Mouse (Mus musculus): Measurements from ENCODE around the gene Ablim1. TPM values are rescaled to one million over a fixed set of nuclear protein-coding genes. Genes with fewer than 3 reads are reported as not detected.

The Ablim1 gene
- total and polyA plus RNA-seq, 2 experiments from 2014 or later = 47.8 to 76.9 TPM

- Histone ChIP-seq H3K9me3 (ENCODE audit: low read length) (no peaks in the 10 kb centered on the region), H3K36me3 (ENCODE audit: insufficient read depth) (peaks cover 3% of the 10 kb centered on the region; the same call in 1 of the 2 replicates), H3K27ac (ENCODE audit: low read depth, low read length) (no peak overlapping the region), H3K9ac (no peak overlapping the region), H3K4me3 (ENCODE audit: low read depth, low read length) (no peak overlapping the region), H3K27me3 (ENCODE audit: insufficient read depth, low read length) (no peaks in the 10 kb centered on the region), H3K4me2 (ENCODE audit: low read depth) (no peak overlapping the region), H3K4me1 (ENCODE audit: insufficient read depth) (peaks cover 9% of the 10 kb centered on the region; the same call in 1 of the 2 replicates)
- ATAC-seq (no peak), DNase-seq (no peak)
- 89% methylated on average over 9 of the region's 9 CpGs for WGBS
- no peak for TF ChIP-seq CTCF (IDR thresholded peaks at IDR 0.05; ENCODE audit: low read depth)
Measured at GRCm38 (mm10) chr19:57151504-57151903, 163.2 kb downstream of the Ablim1 start.

- no peak overlapping the region for H3K9ac ChIP-seq
- H3K27ac ChIP-seq (ENCODE audit: low read depth, low read length) = no peak overlapping the region
- no peak for ATAC-seq
- H3K9me3 ChIP-seq (ENCODE audit: low read length) = no peaks in the 10 kb centered on the region
- H3K27me3 ChIP-seq (ENCODE audit: insufficient read depth, low read length) = no peaks in the 10 kb centered on the region
- TF ChIP-seq CTCF (IDR thresholded peaks at IDR 0.05; ENCODE audit: low read depth) = peak; percentile 81
- no peak overlapping the region for H3K4me2 ChIP-seq (ENCODE audit: low read depth)
- H3K4me1 ChIP-seq (ENCODE audit: insufficient read depth) = peaks cover 9% of the 10 kb centered on the region; the same call in 1 of the 2 replicates
- no peak for DNase-seq
- WGBS = 56% methylated on average over 1 of the region's 1 CpGs
- H3K36me3 ChIP-seq (ENCODE audit: insufficient read depth) = peaks cover 3% of the 10 kb centered on the region; the same call in 1 of the 2 replicates
- H3K4me3 ChIP-seq (ENCODE audit: low read depth, low read length) = no peak overlapping the region
Measured at GRCm38 (mm10) chr19:57150275-57150674, 164.4 kb downstream of the Ablim1 start.

GRCm38 (mm10) chr19:57147746-57148145 lies 167.0 kb downstream of the Ablim1 start:
- Histone ChIP-seq H3K27ac (ENCODE audit: low read depth, low read length) (peak overlapping the region; percentile 50), H3K27me3 (ENCODE audit: insufficient read depth, low read length) (no peaks in the 10 kb centered on the region), H3K9ac (no peak overlapping the region), H3K4me1 (ENCODE audit: insufficient read depth) (peaks cover 9% of the 10 kb centered on the region; the same call in 1 of the 2 replicates), H3K9me3 (ENCODE audit: low read length) (no peaks in the 10 kb centered on the region), H3K4me3 (ENCODE audit: low read depth, low read length) (no peak overlapping the region), H3K4me2 (ENCODE audit: low read depth) (no peak overlapping the region), H3K36me3 (ENCODE audit: insufficient read depth) (peaks cover 3% of the 10 kb centered on the region; the same call in 1 of the 2 replicates)
- TF ChIP-seq CTCF (IDR thresholded peaks at IDR 0.05; ENCODE audit: low read depth) = no peak
- DNase-seq (no peak), ATAC-seq (no peak)
- 31% methylated on average over 6 of the region's 6 CpGs for WGBS

- H3K9ac ChIP-seq = no peak overlapping the region
- no peak overlapping the region for H3K27ac ChIP-seq (ENCODE audit: low read depth, low read length)
- no peak overlapping the region for H3K4me2 ChIP-seq (ENCODE audit: low read depth)
- H3K27me3 ChIP-seq (ENCODE audit: insufficient read depth, low read length) = no peaks in the 10 kb centered on the region
- no peak for ATAC-seq
- peaks cover 9% of the 10 kb centered on the region; the same call in 1 of the 2 replicates for H3K4me1 ChIP-seq (ENCODE audit: insufficient read depth)
- WGBS = 68% methylated on average over 6 of the region's 6 CpGs
- no peaks in the 10 kb centered on the region for H3K9me3 ChIP-seq (ENCODE audit: low read length)
- H3K4me3 ChIP-seq (ENCODE audit: low read depth, low read length) = no peak overlapping the region
- peaks cover 3% of the 10 kb centered on the region; the same call in 1 of the 2 replicates for H3K36me3 ChIP-seq (ENCODE audit: insufficient read depth)
- no peak for TF ChIP-seq CTCF (IDR thresholded peaks at IDR 0.05; ENCODE audit: low read depth)
- no peak for DNase-seq
Measured at GRCm38 (mm10) chr19:57146936-57147335, 167.8 kb downstream of the Ablim1 start.

- Histone ChIP-seq H3K9me3 (ENCODE audit: low read length) (no peaks in the 10 kb centered on the region), H3K4me1 (ENCODE audit: insufficient read depth) (peaks cover 9% of the 10 kb centered on the region; the same call in 1 of the 2 replicates), H3K9ac (no peak overlapping the region), H3K4me2 (ENCODE audit: low read depth) (no peak overlapping the region), H3K4me3 (ENCODE audit: low read depth, low read length) (no peak overlapping the region), H3K27ac (ENCODE audit: low read depth, low read length) (no peak overlapping the region), H3K36me3 (ENCODE audit: insufficient read depth) (no peaks in the 10 kb centered on the region), H3K27me3 (ENCODE audit: insufficient read depth, low read length) (no peaks in the 10 kb centered on the region)
- 82% methylated on average over 3 of the region's 3 CpGs for WGBS
- DNase-seq (no peak), ATAC-seq (no peak)
- TF ChIP-seq CTCF (IDR thresholded peaks at IDR 0.05; ENCODE audit: low read depth) = no peak
Measured at GRCm38 (mm10) chr19:57143646-57144045, 171.1 kb downstream of the Ablim1 start.

GRCm38 (mm10) chr19:57141756-57142461 lies 172.8 kb downstream of the Ablim1 start:
- H3K4me3 ChIP-seq (ENCODE audit: low read depth, low read length) = no peak overlapping the region
- DNase-seq (no peak), ATAC-seq (no peak)
- no peaks in the 10 kb centered on the region for H3K4me1 ChIP-seq (ENCODE audit: insufficient read depth)
- no peaks in the 10 kb centered on the region for H3K27me3 ChIP-seq (ENCODE audit: insufficient read depth, low read length)
- no peak overlapping the region for H3K4me2 ChIP-seq (ENCODE audit: low read depth)
- no peaks in the 10 kb centered on the region for H3K36me3 ChIP-seq (ENCODE audit: insufficient read depth)
- no peaks in the 10 kb centered on the region for H3K9me3 ChIP-seq (ENCODE audit: low read length)
- TF ChIP-seq CTCF (IDR thresholded peaks at IDR 0.05; ENCODE audit: low read depth) = no peak
- no peak overlapping the region for H3K27ac ChIP-seq (ENCODE audit: low read depth, low read length)
- 70% methylated on average over 10 of the region's 10 CpGs for WGBS
- H3K9ac ChIP-seq = no peak overlapping the region

GRCm38 (mm10) chr19:57140874-57141273 lies 173.8 kb downstream of the Ablim1 start:
- Histone ChIP-seq H3K36me3 (ENCODE audit: insufficient read depth) (no peaks in the 10 kb centered on the region), H3K27me3 (ENCODE audit: insufficient read depth, low read length) (no peaks in the 10 kb centered on the region), H3K4me2 (ENCODE audit: low read depth) (no peak overlapping the region), H3K27ac (ENCODE audit: low read depth, low read length) (no peak overlapping the region), H3K4me3 (ENCODE audit: low read depth, low read length) (no peak overlapping the region), H3K4me1 (ENCODE audit: insufficient read depth) (no peaks in the 10 kb centered on the region), H3K9ac (no peak overlapping the region), H3K9me3 (ENCODE audit: low read length) (no peaks in the 10 kb centered on the region)
- ATAC-seq (no peak), DNase-seq (no peak)
- 74% methylated on average over 1 of the region's 1 CpGs for WGBS
- TF ChIP-seq CTCF (IDR thresholded peaks at IDR 0.05; ENCODE audit: low read depth) = no peak

Measured in forebrain, postnatal 0 days (tissue).